Mouse (Mus musculus) cerebellum, adult 2 months (tissue): Measurements from ENCODE around the gene Shtn1.

ENCODE experiments used
- CTCF ChIP-seq: fragments of 200-500 bp; IDR thresholded peaks from 2 replicates; pipeline ENCODE4 v1.5.1; 2011; ENCODE audit warnings: low read depth, mild to moderate bottlenecking, control low read depth, low read length, moderate library complexity, borderline replicate concordance; ENCODE audit not compliant: insufficient read depth
- POLR2A ChIP-seq: fragments of 200-500 bp; IDR thresholded peaks from 2 replicates; pipeline ENCODE4 v1.6.1; 2011; ENCODE audit warnings: low read length, control low read depth, borderline replicate concordance; ENCODE audit not compliant: insufficient read depth

DNA sequence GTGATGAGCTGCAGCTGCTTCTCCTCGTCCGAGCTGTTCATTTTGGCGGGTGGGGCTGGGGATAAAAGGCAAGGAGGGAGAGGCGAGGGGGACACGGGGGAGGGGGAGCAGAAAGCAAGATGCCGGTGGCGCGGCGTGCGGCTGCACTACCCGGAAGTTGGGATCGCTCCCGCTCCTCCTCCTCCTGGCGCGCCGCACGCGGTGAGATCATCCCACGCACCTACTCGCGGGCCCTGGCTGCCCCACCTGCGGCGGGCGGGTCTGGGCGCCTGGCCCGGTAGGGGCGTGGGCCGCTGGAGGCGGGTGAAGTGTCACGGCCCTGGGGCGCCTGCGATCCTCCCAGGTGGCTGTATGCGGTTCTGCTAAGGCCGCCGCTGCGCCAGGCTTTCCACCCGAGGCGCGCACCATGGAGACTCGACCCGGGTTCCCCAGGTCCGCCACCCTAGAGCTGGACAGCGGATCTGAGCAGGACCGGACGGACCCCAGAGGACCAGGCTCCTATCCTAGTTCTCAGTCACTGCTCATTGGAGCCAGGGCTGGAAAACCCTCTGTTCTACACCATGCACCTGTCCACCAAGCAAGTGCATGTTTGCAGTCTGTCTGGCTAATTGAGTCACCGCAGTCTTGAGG is at the start of gene Shtn1:
- no peak for TF ChIP-seq CTCF
- no peak for TF ChIP-seq POLR2A
